Mouse (Mus musculus) heart, postnatal 14 days (tissue): ENCODE measurements around the gene Grk6. TPM values are rescaled to one million over a fixed set of nuclear protein-coding genes. Genes with fewer than 3 reads are reported as not detected.

Source experiments
- DNase-seq, 2 experiments: peaks; one replicate each; pipeline ENCODE4 v3.0.0; 2021 to 2022
- intact Hi-C: fragments of 180-260 bp; cut with DNase I; formaldehyde crosslinking; loops from one replicate; pipeline ENCODE4 v1.15.1; 2025
- microRNA-seq, 2 experiments: library from miRNA; unstranded; fragments of <30 nt; microRNA quantifications; one replicate each; pipeline ENCODE4 v1.2.0; 2021 to 2022
- total RNA-seq, 2 experiments: library from RNA; stranded (reverse); gene quantifications; 2 replicates each; pipeline ENCODE4 v1.2.3; 2021

Gene Grk6
- total RNA-seq, 2 experiments from 2014 or later: 24.3 to 27.2 TPM

GRCm38 (mm10) chr13:55505810-55506209, 60.9 kb downstream of the Grk6 start:
- no peak for DNase-seq
- intact Hi-C loops: no loop called here

- no peak for DNase-seq
- intact Hi-C loops: no loop called here
Measured at GRCm38 (mm10) chr13:55506697-55507096, 61.8 kb downstream of the Grk6 start.

- no peak for DNase-seq
- intact Hi-C loops: no loop called here
Measured at GRCm38 (mm10) chr13:55507877-55508276, 63.0 kb downstream of the Grk6 start.

- DNase-seq: no peak
- intact Hi-C loops: no loop called here
Measured at GRCm38 (mm10) chr13:55508531-55508930, 63.7 kb downstream of the Grk6 start.

GRCm38 (mm10) chr13:55510332-55510667, 65.4 kb downstream of the Grk6 start:
- no peak for DNase-seq
- intact Hi-C loops: no loop called here

Small RNA genes within 50 kb of the gene (microRNA-seq; reads per million reads assigned to microRNA genes)
- gene Mir6943 (1.9 to 5.6 reads per million in 2 experiments), gene Mir6944 (3.5 to 92.7 reads per million in 2 experiments), gene Mir6945 (3.2 to 10.9 reads per million in 2 experiments)

Other genes with a start within 250 kb of the Grk6 start
- 10 to 100 TPM; 80.5 to 85.2 TPM for gene Nsd1, start 235.3 kb upstream of the Grk6 start, total RNA-seq
- gene Prelid1, start 124.6 kb upstream of the Grk6 start, total RNA-seq: 10 to 100 TPM; 73.8 to 90.0 TPM
- gene Rab24, start 123.1 kb upstream of the Grk6 start, total RNA-seq: 10 to 100 TPM; 31.4 to 34.3 TPM
- gene Mxd3, start 115.2 kb upstream of the Grk6 start, total RNA-seq: 1 to 10 TPM; 2.2 to 3.0 TPM
- gene Lman2, start 82.3 kb upstream of the Grk6 start, total RNA-seq: 10 to 100 TPM; 46.0 to 49.9 TPM
- 1 to 10 TPM in 1 of 2 experiments, under 1 TPM in 1; 0.65 to 1.6 TPM for gene Rgs14, start 75.3 kb upstream of the Grk6 start, total RNA-seq
- not detected for gene Slc34a1, start 46.9 kb upstream of the Grk6 start, total RNA-seq
- not detected for gene Pfn3, start 29.8 kb upstream of the Grk6 start, total RNA-seq
- gene F12, start 18.3 kb upstream of the Grk6 start, total RNA-seq: not detected
- gene Prr7, start 19.2 kb downstream of the Grk6 start, total RNA-seq: 1 to 10 TPM in 1 of 2 experiments, under 1 TPM in 1; 0.81 to 1.6 TPM
- 10 to 100 TPM; 27.0 to 27.3 TPM for gene Dbn1, start 43.0 kb downstream of the Grk6 start, total RNA-seq
- gene Pdlim7, start 68.6 kb downstream of the Grk6 start, total RNA-seq: 10 to 100 TPM; 52.3 to 56.6 TPM
- gene Dok3, start 84.2 kb downstream of the Grk6 start, total RNA-seq: 1 to 10 TPM; 1.9 to 2.3 TPM
- 10 to 100 TPM; 14.4 to 14.8 TPM for gene Ddx41, start 91.6 kb downstream of the Grk6 start, total RNA-seq
- gene Fam193b, start 126.0 kb downstream of the Grk6 start, total RNA-seq: 10 to 100 TPM; 24.8 to 26.9 TPM
- gene Tmed9, start 128.7 kb downstream of the Grk6 start, total RNA-seq: 10 to 100 TPM; 83.3 to 89.3 TPM
- 10 to 100 TPM; 10.0 to 11.4 TPM for gene B4galt7, start 154.8 kb downstream of the Grk6 start, total RNA-seq
- 10 to 100 TPM; 13.9 to 14.1 TPM for gene Caml, start 177.9 kb downstream of the Grk6 start, total RNA-seq
- 10 to 100 TPM; 26.0 TPM for gene Ddx46, start 190.0 kb downstream of the Grk6 start, total RNA-seq
- 10 to 100 TPM; 49.7 to 52.5 TPM for gene B230219D22Rik, start 248.1 kb downstream of the Grk6 start, total RNA-seq